Mouse (Mus musculus) urinary bladder, postnatal 25 days (tissue): ENCODE data around the gene Vwa3b.

Experiments
- DNase-seq: peaks from one replicate; pipeline ENCODE4 v3.0.0; 2022; ENCODE audit warnings: low spot score

The Vwa3b gene

GRCm38 (mm10) chr1:37231295-37231701, 204.9 kb downstream of the Vwa3b start:
- no peak for DNase-seq
